Mouse (Mus musculus) kidney, embryonic 14.5 days (tissue): Measurements from ENCODE around the gene Elmo1. TPM values are rescaled to one million over a fixed set of nuclear protein-coding genes. Genes with fewer than 3 reads are reported as not detected.

Source experiments
- ATAC-seq: fragments of 200-750 bp; cut with Nextera tagmentation; 2 replicates; pipeline ENCODE4 v1.8.0; 2017; ENCODE audit warnings: moderate number of reproducible peaks, mild to moderate bottlenecking, moderate TSS enrichment, moderate library complexity; ENCODE audit not compliant: low FRiP score, low TSS enrichment
- H3K27ac ChIP-seq: fragments of 300-500 bp; sonication (generic); 2 replicates; pipeline ENCODE4 v1.5.1; 2014; ENCODE audit warnings: low read depth, mild to moderate bottlenecking, low read length, moderate library complexity, mixed read lengths
- H3K27me3 ChIP-seq: fragments of 300-500 bp; sonication (generic); 2 replicates; pipeline ENCODE4 v1.6.1; 2014; ENCODE audit warnings: mild to moderate bottlenecking, low read length; ENCODE audit not compliant: control insufficient read depth, insufficient read depth
- H3K36me3 ChIP-seq: fragments of 300-500 bp; sonication (generic); 2 replicates; pipeline ENCODE4 v1.6.1; 2014; ENCODE audit warnings: low read length, mixed read lengths; ENCODE audit not compliant: control insufficient read depth, insufficient read depth
- H3K4me1 ChIP-seq: fragments of 300-500 bp; sonication (generic); 2 replicates; pipeline ENCODE4 v1.6.1; 2014; ENCODE audit warnings: low read length, mixed read lengths; ENCODE audit not compliant: control insufficient read depth, insufficient read depth
- H3K4me2 ChIP-seq: fragments of 300-500 bp; sonication (generic); replicated peaks from 2 replicates; pipeline ENCODE4 v1.6.1; 2014; ENCODE audit warnings: low read depth, mild to moderate bottlenecking, low read length
- H3K4me3 ChIP-seq: fragments of 300-500 bp; sonication (generic); 2 replicates; pipeline ENCODE4 v1.5.1; 2014; ENCODE audit warnings: mild to moderate bottlenecking, low read length
- H3K9ac ChIP-seq: fragments of 300-500 bp; sonication (generic); 2 replicates; pipeline ENCODE4 v1.6.1; 2014; ENCODE audit warnings: low read depth, mild to moderate bottlenecking, low read length, moderate library complexity
- H3K9me3 ChIP-seq: fragments of 300-500 bp; sonication (generic); 2 replicates; pipeline ENCODE4 v1.6.1; 2016; ENCODE audit warnings: low read length; ENCODE audit not compliant: control insufficient read depth
- WGBS: fragments of 180-500 bp; shearing (Covaris S2); extraction: QIAGEN DNeasy Blood & Tissue Kit; methylation state at CpG from one replicate; pipeline ENCODE4 v1.1.7; 2014; 5-methylcytosine and 5-hydroxymethylcytosine counted together
- polyA plus RNA-seq: library from polyadenylated mRNA; unstranded; fragments of >200 nt; fragmentation: Nextera tagmentation; extraction: Ambion mirVana; gene quantifications from 2 replicates; pipeline ENCODE4 v1.2.1, GENCODE M21; 2014

Elmo1 gene
- polyA plus RNA-seq, 1 experiment from 2014 or later = 15.4 TPM

DNA sequence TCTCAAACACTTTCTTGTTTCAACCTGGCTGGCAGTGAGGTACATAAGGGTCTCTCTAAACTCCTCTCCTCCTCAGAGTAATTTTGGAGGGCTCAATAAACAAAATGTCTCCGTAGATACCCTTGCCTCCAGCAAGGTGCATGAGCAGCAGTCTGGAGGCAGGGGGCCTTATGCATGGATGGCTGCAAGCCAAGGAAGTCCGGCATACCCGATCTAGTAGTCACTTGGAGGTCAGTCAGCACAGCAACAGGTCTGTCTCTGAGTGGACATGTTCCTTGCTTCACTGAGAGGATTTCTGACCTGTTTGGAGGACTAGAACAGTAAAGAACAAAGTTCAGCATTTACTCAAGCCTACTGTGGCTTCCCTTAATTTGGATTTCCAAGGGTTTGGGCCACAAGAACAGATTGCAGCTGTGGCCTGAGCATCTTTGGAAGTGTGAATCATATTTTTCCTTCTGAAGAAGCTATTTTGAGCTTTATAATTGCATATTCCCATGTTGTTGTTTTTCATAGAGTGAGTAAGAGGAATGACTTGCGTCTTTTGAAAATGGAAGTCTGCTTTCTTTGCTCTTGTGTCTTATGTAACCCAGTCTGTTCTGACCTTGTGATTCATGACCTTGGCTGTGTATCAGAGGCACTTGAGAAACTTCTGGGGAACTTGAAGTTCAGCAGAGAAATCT, 296.2 kb downstream of the Elmo1 start:
- Histone ChIP-seq H3K9ac (no peak overlapping the region), H3K4me3 (no peak overlapping the region), H3K27me3 (no peaks in the 10 kb centered on the region), H3K4me1 (no peaks in the 10 kb centered on the region), H3K4me2 (no peak overlapping the region), H3K36me3 (no peaks in the 10 kb centered on the region), H3K27ac (no peak overlapping the region), H3K9me3 (no peaks in the 10 kb centered on the region)
- 75% methylated on average over 4 of the region's 4 CpGs for WGBS
- no peak for ATAC-seq

DNA sequence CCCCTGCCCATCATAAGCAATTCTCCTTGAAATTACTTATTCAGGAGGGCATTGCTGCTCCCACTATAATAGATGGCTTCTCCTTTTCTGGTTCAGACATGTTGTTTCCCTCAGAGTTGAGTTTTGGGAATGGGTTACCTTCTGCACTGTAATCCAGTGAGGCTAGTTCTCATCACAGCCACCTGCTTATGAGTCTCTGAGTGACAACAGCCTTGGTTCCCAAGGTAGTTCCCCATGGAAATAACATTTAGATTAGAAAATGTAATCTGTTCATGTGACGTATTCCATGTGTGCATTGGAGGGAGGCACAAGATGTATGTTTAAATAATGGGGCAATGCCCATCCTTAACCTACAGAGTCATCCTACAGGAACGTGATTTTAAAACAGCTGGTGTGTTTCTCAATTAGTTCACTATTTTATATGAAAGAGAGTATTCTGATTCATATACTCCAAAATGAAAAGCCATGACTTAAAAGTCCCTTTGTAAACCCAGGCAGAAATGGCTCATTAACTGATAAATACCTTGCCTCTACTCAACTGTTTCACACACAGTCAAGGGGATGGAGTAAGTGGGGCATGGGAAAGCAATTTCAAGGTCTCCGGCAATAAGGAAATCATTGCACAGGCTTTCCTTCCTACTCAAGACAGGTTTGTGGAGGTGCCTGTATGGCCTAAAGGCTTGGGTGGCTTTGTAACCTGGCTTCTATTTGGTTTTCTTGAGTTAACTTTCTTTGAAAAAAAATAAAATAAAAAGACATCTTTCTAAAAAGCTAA, 302.6 kb downstream of the Elmo1 start:
- WGBS = 54% methylated on average over 3 of the region's 3 CpGs
- Histone ChIP-seq H3K4me1 (no peaks in the 10 kb centered on the region), H3K4me2 (no peak overlapping the region), H3K9ac (no peak overlapping the region), H3K4me3 (no peak overlapping the region), H3K27ac (peak overlapping the region; percentile 84), H3K27me3 (no peaks in the 10 kb centered on the region), H3K36me3 (no peaks in the 10 kb centered on the region), H3K9me3 (no peaks in the 10 kb centered on the region)
- ATAC-seq = peak; percentile 78

- Histone ChIP-seq H3K4me1 (no peaks in the 10 kb centered on the region), H3K9ac (no peak overlapping the region), H3K27me3 (no peaks in the 10 kb centered on the region), H3K9me3 (no peaks in the 10 kb centered on the region), H3K36me3 (no peaks in the 10 kb centered on the region), H3K27ac (no peak overlapping the region), H3K4me3 (no peak overlapping the region), H3K4me2 (no peak overlapping the region)
- no peak for ATAC-seq
- 69% methylated on average over 3 of the region's 3 CpGs for WGBS
These were observed 307.3 kb downstream of the Elmo1 start for GRCm38 (mm10) chr13:20397744-20398143.

DNA sequence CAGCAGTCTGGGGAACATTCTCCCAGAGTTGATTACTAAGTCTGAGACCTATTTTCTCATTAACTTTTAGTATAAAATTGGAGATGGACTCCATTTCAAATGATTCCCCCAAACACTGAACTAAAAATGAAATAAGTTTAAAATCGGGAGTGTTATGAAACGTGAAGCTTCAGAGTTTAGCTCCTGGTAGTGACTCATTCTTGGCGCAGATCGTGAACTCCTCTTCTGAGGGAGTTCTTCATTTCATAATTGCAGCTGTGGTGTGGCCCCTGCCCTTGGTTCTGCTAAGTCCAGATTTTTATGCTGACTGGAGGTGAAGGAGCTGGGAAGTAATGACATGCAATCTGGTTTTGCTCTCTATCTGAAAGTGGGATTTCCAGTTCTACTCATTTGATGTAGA, 307.9 kb downstream of the Elmo1 start:
- H3K9me3 ChIP-seq = no peaks in the 10 kb centered on the region
- H3K4me3 ChIP-seq = no peak overlapping the region
- no peaks in the 10 kb centered on the region for H3K4me1 ChIP-seq
- WGBS = 82% methylated on average over 4 of the region's 4 CpGs
- H3K9ac ChIP-seq = no peak overlapping the region
- H3K4me2 ChIP-seq = no peak overlapping the region
- H3K27me3 ChIP-seq = no peaks in the 10 kb centered on the region
- no peaks in the 10 kb centered on the region for H3K36me3 ChIP-seq
- no peak for ATAC-seq
- no peak overlapping the region for H3K27ac ChIP-seq

DNA sequence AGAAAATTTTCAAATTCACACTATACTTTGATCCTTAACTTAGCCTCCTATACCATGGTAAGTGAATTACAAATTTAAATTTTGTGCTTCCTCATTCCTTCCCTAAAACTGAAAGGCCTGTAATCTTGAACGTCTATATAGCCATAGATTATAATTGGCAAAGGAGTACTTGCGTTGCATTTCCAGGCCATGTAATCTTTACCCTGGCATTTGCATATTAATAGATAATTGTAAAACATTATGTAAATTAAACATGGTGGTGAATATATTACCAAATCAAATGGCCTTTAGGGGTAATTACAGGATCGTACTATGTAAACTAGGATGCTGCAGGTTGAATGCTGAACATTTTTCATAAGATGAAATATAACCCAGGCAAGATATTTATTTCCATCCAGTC, 314.1 kb downstream of the Elmo1 start:
- no peaks in the 10 kb centered on the region for H3K9me3 ChIP-seq
- ATAC-seq = no peak
- no peak overlapping the region for H3K4me3 ChIP-seq
- H3K27me3 ChIP-seq = no peaks in the 10 kb centered on the region
- 71% methylated on average over 3 of the region's 3 CpGs for WGBS
- no peaks in the 10 kb centered on the region for H3K4me1 ChIP-seq
- H3K9ac ChIP-seq = no peak overlapping the region
- H3K27ac ChIP-seq = no peak overlapping the region
- no peak overlapping the region for H3K4me2 ChIP-seq
- no peaks in the 10 kb centered on the region for H3K36me3 ChIP-seq

DNA sequence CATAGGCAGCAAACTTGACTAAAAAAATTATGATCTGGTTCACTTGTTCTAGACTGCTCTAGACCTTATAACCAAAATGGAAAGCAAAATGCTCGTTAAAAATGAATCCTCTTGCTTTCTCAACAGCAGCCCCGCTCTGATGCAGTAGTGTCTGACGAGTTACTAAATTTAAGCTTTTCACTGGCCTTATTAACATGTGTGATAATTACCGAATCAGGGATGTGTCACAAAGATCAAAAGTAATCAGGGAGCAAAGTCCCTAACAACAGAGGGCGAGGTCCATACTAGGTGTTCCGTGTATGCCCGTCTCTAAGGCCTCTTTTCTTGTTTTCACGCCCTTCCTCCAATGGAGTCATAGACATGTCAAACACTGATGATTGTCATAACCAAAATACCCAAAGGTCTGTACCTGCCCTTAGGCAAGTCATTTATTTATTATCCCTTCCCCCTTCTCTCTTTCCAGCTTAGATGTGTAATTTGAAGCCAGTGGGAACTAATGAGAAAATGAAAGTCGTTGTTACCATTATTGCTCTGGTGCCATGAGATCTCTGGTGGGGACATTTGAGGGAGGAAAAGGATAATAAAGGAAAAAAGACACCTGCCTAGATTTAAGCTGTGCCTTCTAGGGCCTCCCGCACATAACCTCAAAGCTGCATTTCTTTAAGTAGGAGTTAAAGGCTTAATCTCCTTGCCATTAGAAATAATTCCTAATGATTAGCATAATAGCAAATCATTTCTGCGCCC, 316.2 kb downstream of the Elmo1 start:
- ATAC-seq = no peak
- no peak overlapping the region for H3K4me2 ChIP-seq
- H3K9me3 ChIP-seq = no peaks in the 10 kb centered on the region
- H3K9ac ChIP-seq = no peak overlapping the region
- H3K4me1 ChIP-seq = no peaks in the 10 kb centered on the region
- H3K27me3 ChIP-seq = no peaks in the 10 kb centered on the region
- no peak overlapping the region for H3K27ac ChIP-seq
- 72% methylated on average over 11 of the region's 11 CpGs for WGBS
- no peaks in the 10 kb centered on the region for H3K36me3 ChIP-seq
- H3K4me3 ChIP-seq = no peak overlapping the region

- WGBS = 88% methylated on average over 9 of the region's 9 CpGs
- H3K27ac ChIP-seq = no peak overlapping the region
- ATAC-seq = no peak
- H3K9me3 ChIP-seq = no peaks in the 10 kb centered on the region
- H3K4me1 ChIP-seq = no peaks in the 10 kb centered on the region
- H3K36me3 ChIP-seq = no peaks in the 10 kb centered on the region
- H3K4me2 ChIP-seq = no peak overlapping the region
- H3K9ac ChIP-seq = no peak overlapping the region
- H3K4me3 ChIP-seq = no peak overlapping the region
- no peaks in the 10 kb centered on the region for H3K27me3 ChIP-seq
These were observed 320.1 kb downstream of the Elmo1 start for GRCm38 (mm10) chr13:20410306-20411101.

DNA sequence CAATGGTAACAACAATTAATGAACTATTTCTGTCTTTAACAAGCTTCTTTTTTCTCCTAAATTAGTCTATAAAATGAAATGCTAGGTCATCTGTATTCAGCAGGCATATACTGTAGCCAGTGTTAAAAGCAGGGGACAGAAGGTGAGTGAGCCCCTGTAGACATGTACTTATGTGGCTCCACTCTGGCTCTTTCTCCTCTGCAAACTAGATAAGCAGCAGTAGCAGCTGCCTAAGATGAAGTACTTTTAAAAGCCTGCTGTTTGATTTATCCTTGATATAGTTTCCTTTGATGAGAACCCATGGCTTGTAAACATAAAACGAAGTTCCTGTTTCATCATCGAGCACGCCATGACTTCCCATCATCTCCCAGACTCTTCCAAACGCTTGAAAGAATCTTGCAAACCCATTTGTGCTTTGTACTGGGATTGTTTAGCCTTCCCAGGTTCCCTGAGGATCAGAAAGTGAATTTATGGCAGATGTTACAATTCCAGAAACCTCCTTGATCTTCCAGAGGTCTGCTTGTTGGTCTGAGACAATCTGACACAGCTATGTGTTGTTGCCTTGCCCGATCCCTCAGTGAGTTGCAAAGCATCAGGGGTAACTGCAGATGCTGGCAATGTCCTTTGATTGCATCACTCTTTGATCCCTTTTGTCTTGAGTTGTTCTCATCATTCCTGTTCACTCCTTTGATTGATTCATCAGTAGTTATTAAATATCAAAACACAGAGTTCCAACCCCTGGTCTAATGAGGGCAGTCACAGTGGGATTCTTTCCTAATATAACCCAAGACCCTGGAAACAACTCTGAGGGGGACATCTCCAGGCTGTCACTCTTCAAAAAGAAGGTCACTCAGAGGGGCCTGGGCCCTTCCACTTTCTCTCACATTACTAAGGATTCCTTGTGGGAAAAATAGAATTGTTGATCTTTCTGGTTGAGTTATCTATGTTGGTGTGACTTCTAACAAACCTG, 326.6 kb downstream of the Elmo1 start:
- no peaks in the 10 kb centered on the region for H3K4me1 ChIP-seq
- WGBS = 48% methylated on average over 5 of the region's 5 CpGs
- no peaks in the 10 kb centered on the region for H3K9me3 ChIP-seq
- no peak overlapping the region for H3K9ac ChIP-seq
- no peak overlapping the region for H3K4me2 ChIP-seq
- H3K36me3 ChIP-seq = no peaks in the 10 kb centered on the region
- H3K27ac ChIP-seq = no peak overlapping the region
- no peaks in the 10 kb centered on the region for H3K27me3 ChIP-seq
- H3K4me3 ChIP-seq = no peak overlapping the region
- ATAC-seq = no peak
